Mouse (Mus musculus) CD4-positive helper T cell, adult 2 months (primary cell): ENCODE data around the gene Nhs.

Experiments
- DNase-seq: peaks from one replicate; pipeline ENCODE4 v3.0.0-alpha.2; 2012; ENCODE audit warnings: low read depth, missing footprints, low spot score

The Nhs gene

GRCm38 (mm10) chrX:162159637-162160611, at the start of gene Nhs:
Gene Nhs, minus strand, starts transcription at chrX:162159730.
- no peak for DNase-seq

DNA sequence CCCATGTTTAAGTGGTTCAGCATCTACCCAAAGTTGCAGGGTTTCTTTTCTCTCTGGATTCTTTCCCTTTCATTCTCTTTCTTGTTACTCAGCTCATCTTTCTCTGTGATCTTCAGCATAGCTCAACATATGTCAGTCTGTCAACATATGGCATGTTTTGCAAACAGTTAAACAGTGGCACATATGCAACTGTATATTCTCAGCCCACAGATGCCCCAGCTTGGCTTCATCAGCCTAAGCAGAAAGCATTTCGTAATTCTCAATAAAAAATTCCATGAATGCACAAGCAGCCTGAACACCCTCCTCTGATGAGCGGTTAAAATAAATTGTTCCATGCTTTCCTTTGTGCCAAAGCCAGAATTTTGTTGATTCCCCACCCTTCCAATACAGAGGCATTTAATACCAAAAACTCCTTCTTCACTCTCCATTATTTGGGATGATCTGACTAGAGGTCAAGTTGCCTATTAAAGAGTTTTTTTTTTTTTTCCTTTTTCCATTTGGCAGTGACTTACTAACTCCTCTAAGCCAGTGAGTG, 46.9 kb upstream of the Nhs start:
- no peak for DNase-seq

GRCm38 (mm10) chrX:162158743-162159636, 540 bp downstream of the Nhs start:
- no peak for DNase-seq

GRCm38 (mm10) chrX:162158142-162158541, 1.4 kb downstream of the Nhs start:
- DNase-seq: no peak

- no peak for DNase-seq
Observed at GRCm38 (mm10) chrX:162137807-162138206, 21.7 kb downstream of the Nhs start.

DNA sequence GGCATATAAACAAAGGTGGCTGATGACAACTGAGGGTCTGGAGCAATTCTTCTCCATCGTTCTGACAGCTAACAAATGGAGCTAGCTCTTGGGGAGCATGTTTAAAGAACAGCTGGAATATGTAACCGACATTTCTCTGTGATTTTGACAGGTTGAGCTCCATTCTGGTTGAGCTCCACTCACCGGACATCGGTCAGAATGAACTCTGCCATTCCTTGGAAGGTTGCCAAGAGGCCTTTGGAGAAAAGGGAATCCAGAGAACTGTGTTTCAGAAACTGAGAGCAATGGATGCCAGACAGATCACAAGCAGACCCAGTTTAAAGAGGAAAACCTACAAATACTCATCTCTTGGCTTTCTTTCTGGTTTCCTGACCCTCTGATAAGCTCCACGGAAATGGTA, 46.3 kb downstream of the Nhs start:
- no peak for DNase-seq

- DNase-seq: no peak
Observed at GRCm38 (mm10) chrX:162102802-162103434, 56.6 kb downstream of the Nhs start.

- DNase-seq: no peak
Observed at GRCm38 (mm10) chrX:162098364-162098763, 61.2 kb downstream of the Nhs start.

DNA sequence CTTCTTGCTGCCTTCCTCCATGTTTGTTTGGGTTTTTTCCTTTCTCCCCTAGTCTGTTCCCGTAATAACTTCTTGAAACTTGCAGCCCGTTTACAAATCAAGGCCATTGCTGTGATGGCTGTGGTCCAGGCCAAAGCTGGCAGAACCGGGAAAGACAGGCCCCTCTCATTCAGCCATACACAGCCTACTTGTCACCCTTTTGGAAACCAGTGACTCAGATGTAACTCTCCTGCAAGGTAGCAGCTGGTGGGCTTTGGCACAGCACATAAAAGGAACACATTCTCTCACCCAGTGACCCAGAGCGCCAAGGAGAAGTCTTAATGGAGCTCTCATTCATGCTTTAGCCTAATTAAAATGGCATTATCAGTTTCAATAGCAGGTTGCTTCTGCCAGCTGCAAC, 72.2 kb downstream of the Nhs start:
- DNase-seq: no peak

- no peak for DNase-seq
Observed at GRCm38 (mm10) chrX:162085897-162086200, 73.7 kb downstream of the Nhs start.

- no peak for DNase-seq
Observed at GRCm38 (mm10) chrX:162085062-162085896, 74.3 kb downstream of the Nhs start.

DNA sequence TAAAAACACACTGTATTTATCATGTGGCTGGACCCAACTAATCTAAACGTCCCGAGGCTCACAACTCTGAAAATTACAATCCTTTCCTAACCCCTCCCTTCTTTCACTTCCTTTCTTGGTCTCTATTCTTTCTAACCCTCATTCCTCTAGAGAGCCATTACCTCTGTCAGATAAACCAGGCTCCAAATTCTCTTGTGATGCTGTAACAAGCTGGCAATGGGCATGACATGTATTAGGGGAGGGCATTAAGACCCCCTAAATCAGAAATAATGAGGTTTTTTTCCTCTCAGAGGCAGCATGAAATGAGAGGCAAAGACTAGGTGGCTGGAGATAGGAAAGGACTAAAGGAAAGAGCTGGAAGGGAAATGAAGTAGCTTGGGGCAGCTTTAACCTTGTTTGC, 96.4 kb downstream of the Nhs start:
- no peak for DNase-seq

DNA sequence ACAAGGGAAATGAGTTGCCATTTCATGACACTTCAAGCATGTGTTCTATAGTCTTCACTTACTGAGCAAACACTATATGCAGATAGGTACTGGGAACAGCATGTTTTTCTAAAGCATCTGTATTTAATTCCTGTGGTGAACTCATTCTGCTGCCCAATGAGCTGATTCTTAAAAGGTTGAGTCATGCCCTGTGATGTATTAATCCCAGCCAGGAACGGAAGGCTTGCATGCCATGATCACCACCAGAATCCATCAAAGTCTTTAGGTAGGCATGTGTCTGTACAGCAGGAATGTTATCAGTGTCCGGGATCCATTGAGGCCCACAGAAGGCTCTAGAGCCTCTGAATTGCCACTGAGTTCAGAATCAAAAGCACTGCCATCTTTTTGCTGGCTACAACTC, 103.9 kb downstream of the Nhs start:
- no peak for DNase-seq

GRCm38 (mm10) chrX:162053566-162053965, 106.0 kb downstream of the Nhs start:
- DNase-seq: no peak

DNA sequence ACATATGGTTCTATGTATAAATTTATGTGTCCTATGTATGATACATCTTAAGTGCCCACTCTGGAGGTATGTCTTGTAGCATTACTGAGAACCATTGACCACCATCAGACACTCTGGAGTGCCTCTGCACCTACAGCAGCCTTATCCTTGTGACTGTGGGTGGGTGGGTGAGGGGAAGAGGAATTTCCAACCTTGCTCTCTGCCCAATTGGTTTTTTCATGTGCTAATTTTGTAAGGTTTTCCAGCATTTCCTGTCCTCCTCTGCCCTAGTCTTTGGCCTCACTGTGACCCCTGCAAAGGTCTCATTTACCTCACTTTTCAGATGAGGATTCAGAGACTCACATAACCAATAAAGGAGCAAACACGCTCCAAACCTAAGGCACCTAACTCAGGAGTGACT, 107.0 kb downstream of the Nhs start:
- DNase-seq: no peak

DNA sequence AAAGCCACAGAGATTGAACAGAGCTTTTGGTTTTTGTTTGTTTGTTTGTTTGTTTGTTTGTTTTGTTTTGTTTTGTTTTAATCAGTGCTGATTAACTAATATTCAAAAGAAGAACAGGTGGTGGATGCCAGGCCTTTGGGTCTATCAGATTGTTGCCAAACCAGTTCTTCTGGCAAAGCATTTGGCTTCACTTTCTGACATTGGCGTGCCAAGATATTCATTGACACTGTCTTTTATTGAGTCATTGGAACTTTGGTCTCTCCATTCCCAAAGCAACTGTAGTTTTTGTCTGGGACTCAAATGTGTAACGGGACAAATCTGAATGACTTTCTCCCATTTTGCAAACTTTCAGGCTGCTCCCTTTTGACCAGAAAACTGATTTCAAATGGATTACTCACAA, 109.9 kb downstream of the Nhs start:
- DNase-seq: no peak

- DNase-seq: no peak
Observed at GRCm38 (mm10) chrX:162045527-162045926, 114.0 kb downstream of the Nhs start.

DNA sequence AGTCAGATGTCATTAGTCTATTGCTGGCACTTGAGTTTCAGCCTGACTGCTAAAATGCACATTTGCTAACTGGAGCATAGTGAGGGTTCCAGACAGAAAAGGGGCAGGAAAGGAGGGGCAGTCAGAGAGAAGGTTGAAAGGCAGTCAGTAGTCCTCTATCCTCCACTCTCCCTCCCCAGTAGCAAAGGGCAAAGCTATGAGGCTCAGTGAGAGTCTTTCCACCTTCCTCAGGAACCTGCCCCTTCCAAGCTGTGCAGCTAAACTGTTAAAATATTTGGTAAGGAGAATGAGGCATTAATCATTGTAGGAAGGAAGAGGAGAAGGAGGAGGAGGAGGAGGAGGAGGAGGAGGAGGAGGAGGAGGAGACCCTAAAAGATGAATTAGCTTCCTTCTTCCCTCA, 115.4 kb downstream of the Nhs start:
- DNase-seq: no peak

GRCm38 (mm10) chrX:162025210-162025953, 134.1 kb downstream of the Nhs start:
- DNase-seq: no peak

DNA sequence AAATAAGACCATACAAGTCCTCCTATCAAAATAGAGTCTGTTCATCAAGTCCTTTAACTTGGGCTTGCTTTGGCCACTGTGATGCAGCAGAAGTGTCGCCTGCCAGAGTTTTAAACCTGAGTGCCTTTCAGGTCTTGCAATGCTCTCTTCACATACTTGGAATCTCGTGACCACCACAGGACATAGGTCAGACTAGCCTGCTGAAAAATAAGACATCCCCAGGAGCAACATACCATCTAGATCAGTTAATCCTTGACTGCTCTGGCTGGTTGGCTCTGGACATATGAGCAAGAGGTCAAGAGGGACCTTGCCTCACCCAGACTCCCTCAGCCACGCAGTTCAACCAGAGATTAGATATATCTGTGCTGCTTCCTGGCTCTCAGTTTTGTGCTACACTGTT, 137.8 kb downstream of the Nhs start:
- DNase-seq: no peak
